Mouse (Mus musculus): ENCODE data around the gene Srsf11. TPM values are rescaled to one million over a fixed set of nuclear protein-coding genes. Genes with fewer than 3 reads are reported as not detected.

Srsf11 gene
- total and polyA plus RNA-seq, 3 experiments: 205 to 725 (median 288) TPM

GRCm38 (mm10) chr3:158038106-158038505, 1.7 kb upstream of the Srsf11 start:
- peaks cover 0 to 41% of the 10 kb centered on the region in 2 experiments for H3K36me3 ChIP-seq (replicated peaks in 1 of 2; ENCODE audit: control insufficient read depth in 1 of 2, insufficient read depth in 1 of 2, low read length in 1 of 2)
- peak; percentile 73; the same call in 1 of the 2 replicates for TF ChIP-seq ZNF384 (IDR thresholded peaks at IDR 0.05; ENCODE audit: low read depth, low read length)
- TF ChIP-seq ELF1 (IDR thresholded peaks at IDR 0.05; ENCODE audit: low read depth, low read length): no peak
- no peak for TF ChIP-seq NELFE (IDR thresholded peaks at IDR 0.05; ENCODE audit: low read depth, low read length)
- no peak for TF ChIP-seq EP300 (IDR thresholded peaks at IDR 0.05; ENCODE audit: low read length)
- TF ChIP-seq MAFK (IDR thresholded peaks at IDR 0.05; ENCODE audit: insufficient replicate concordance, low read length): no peak
- no peak for TF ChIP-seq CTCF (conservative IDR thresholded peaks at IDR 0.05 in 1 of 2, IDR thresholded peaks at IDR 0.05 in 1 of 2; ENCODE audit: low read depth in 2 of 2, low read length in 2 of 2)
- TF ChIP-seq TCF12 (IDR thresholded peaks at IDR 0.05; ENCODE audit: low read depth, low read length): no peak
- TF ChIP-seq CHD2 (IDR thresholded peaks at IDR 0.05; ENCODE audit: low read length): no peak
- TF ChIP-seq ETS1 (conservative IDR thresholded peaks at IDR 0.05; ENCODE audit: low read depth, low read length): no peak
- TF ChIP-seq UBTF (IDR thresholded peaks at IDR 0.05; ENCODE audit: low read depth, low read length): no peak
- TF ChIP-seq SIN3A (IDR thresholded peaks at IDR 0.05; ENCODE audit: low read length): 0 out of 2 replicates have a peak, but pooled peaks have one; percentile 29
- no peak for TF ChIP-seq MYC (IDR thresholded peaks at IDR 0.05; ENCODE audit: low read depth, low read length)
- TF ChIP-seq HCFC1 (IDR thresholded peaks at IDR 0.05; ENCODE audit: low read depth, low read length): no peak
- H3K9ac ChIP-seq (ENCODE audit: insufficient read depth, low read depth): peak overlapping the region; percentile 84; the same call in 1 of the 2 replicates
- dilution Hi-C loops (cut with MboI; ENCODE audit: extremely low pct_ligation_motif_present, extremely low pct_unique_long_range_greater_than_20kb, low sequenced_read_pairs) (no loop called here), in situ Hi-C loops (cut with MboI; ENCODE audit: low pct_ligation_motif_present, low pct_unique_long_range_greater_than_20kb, low sequenced_read_pairs) (no loop called here)
- no peaks in the 10 kb centered on the region for H3K9me3 ChIP-seq (replicated peaks; ENCODE audit: low read length)
- H3K79me2 ChIP-seq (replicated peaks; ENCODE audit: control insufficient read depth, extremely low read depth, insufficient read depth, poor library complexity, severe bottlenecking): peaks cover 76% of the 10 kb centered on the region
- H3K4me1 ChIP-seq (ENCODE audit: control insufficient read depth in 1 of 2, insufficient read depth in 2 of 2): peaks cover 4 to 64% of the 10 kb centered on the region in 2 experiments
- no peak overlapping the region for H3K27ac ChIP-seq (ENCODE audit: insufficient read depth, low read depth)
- no peak for DNase-seq (ENCODE audit: extremely low read depth)
- H3K4me3 ChIP-seq (replicated peaks in 1 of 3; ENCODE audit: low read depth in 2 of 3, low read length in 2 of 3, poor library complexity in 1 of 3): peak overlapping the region in 1 of 3 experiments; percentile 78
- H3K4me2 ChIP-seq (ENCODE audit: insufficient read depth, low read depth, poor library complexity, severe bottlenecking): peak overlapping the region; percentile 96; the same call in 1 of the 2 replicates
- no peaks in the 10 kb centered on the region for H3K27me3 ChIP-seq (replicated peaks)

DNA sequence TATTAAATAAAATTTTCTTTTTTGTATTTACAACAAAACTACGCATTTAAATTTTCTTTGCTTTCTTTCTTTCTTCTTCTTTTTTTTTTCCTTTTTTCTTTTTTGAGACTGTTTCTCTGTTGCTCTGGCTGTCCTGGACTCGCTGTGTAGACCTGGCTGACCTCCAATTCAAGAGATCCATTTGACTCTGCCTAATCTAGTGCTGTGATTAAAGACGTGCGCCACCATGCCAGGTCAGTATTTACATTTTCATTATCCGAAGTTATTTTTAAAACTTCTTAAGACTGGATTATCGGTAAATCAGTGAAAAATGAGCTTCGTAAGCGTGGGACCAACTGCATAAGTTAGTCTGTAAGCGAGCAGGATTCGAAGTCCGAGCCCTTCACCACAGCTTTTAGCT, 573 bp downstream of the Srsf11 start:
- peaks cover 83% of the 10 kb centered on the region for H3K79me2 ChIP-seq (replicated peaks; ENCODE audit: control insufficient read depth, extremely low read depth, insufficient read depth, poor library complexity, severe bottlenecking)
- peaks cover 0 to 24% of the 10 kb centered on the region in 2 experiments for H3K36me3 ChIP-seq (replicated peaks in 1 of 2; ENCODE audit: control insufficient read depth in 1 of 2, insufficient read depth in 1 of 2, low read length in 1 of 2)
- no peaks in the 10 kb centered on the region for H3K9me3 ChIP-seq (replicated peaks; ENCODE audit: low read length)
- H3K9ac ChIP-seq (ENCODE audit: insufficient read depth, low read depth): peak overlapping the region; percentile 84
- TF ChIP-seq HCFC1 (IDR thresholded peaks at IDR 0.05; ENCODE audit: low read depth, low read length) (no peak), CHD1 (IDR thresholded peaks at IDR 0.05; ENCODE audit: low read depth, low read length) (peak; percentile 93), MAZ (IDR thresholded peaks at IDR 0.05; ENCODE audit: low read depth, low read length) (no peak), BHLHE40 (IDR thresholded peaks at IDR 0.05; ENCODE audit: low read depth, low read length) (no peak; the same call in 1 of the 2 replicates)
- peak overlapping the region; percentile 81 for H3K27ac ChIP-seq (ENCODE audit: insufficient read depth, low read depth)
- H3K4me2 ChIP-seq (ENCODE audit: insufficient read depth, low read depth, poor library complexity, severe bottlenecking): peak overlapping the region; percentile 93
- peak overlapping the region; percentile 78 to 96 (median 87) for H3K4me3 ChIP-seq (replicated peaks in 1 of 3; ENCODE audit: low read depth in 2 of 3, low read length in 2 of 3, poor library complexity in 1 of 3)
- in situ Hi-C loops (cut with MboI; ENCODE audit: low pct_ligation_motif_present, low pct_unique_long_range_greater_than_20kb, low sequenced_read_pairs): no loop called here
- H3K27me3 ChIP-seq (replicated peaks): no peaks in the 10 kb centered on the region
- dilution Hi-C loops (cut with MboI; ENCODE audit: extremely low pct_ligation_motif_present, extremely low pct_unique_long_range_greater_than_20kb, low sequenced_read_pairs): no loop called here
- peaks cover 4 to 68% of the 10 kb centered on the region in 2 experiments for H3K4me1 ChIP-seq (ENCODE audit: control insufficient read depth in 1 of 2, insufficient read depth in 2 of 2)
- DNase-seq (ENCODE audit: extremely low read depth): no peak

Data from CH12.LX (cell line).